Mouse (Mus musculus): ENCODE measurements around the gene Nkx2-2.

The Nkx2-2 gene

DNA sequence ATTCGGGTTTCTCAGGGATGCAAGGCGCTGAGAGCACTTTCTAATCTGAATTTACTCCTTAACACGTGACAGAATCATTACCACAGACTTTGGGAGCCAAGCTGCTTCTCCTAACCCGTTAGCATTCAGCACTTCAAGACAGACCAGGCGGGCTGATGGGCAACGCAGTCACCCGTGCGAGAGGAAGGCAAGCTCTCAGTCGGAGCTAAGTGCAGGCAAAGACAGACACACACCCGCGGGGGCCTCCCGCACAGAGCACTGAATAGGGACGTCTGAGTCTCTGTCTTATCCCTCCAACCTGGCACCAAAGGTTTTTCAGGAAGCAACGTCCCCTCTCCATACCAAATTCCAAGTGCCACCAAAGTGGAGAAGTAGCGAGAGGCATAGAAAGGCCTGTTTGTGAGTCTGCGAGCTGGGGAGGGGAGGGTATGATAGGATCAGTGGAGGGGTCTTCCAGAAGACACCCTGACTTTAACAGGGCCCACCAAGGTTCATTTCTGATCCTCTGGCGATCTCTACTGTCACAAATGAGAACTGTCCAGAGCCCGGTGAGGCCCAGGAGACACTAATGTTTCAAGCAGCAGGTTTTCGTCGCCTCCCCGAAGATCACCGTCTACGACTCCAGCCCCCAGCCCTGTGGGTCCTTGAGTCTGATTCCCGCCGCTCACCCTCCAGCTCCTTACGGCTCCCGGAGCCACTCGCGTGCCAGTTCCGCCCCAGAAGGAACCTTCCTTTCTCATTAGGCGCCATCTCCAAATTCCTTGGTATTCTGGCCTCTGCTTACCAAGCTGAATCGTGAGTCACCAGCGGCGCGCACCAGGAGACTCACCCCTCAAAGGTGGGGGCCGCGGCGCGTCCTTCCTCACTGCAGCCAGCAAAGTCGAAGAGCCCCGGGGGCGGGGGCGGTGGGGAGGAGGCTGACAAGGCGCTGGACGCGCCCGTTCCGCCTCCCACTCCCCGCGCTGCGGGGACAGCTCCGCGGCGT, at the start of gene Nkx2-2:
TSS of gene Nkx2-2 (minus strand) at position 973 of the 985 bp plus-strand sequence.
- no peak for DNase-seq (ENCODE audit: low read depth)

DNA sequence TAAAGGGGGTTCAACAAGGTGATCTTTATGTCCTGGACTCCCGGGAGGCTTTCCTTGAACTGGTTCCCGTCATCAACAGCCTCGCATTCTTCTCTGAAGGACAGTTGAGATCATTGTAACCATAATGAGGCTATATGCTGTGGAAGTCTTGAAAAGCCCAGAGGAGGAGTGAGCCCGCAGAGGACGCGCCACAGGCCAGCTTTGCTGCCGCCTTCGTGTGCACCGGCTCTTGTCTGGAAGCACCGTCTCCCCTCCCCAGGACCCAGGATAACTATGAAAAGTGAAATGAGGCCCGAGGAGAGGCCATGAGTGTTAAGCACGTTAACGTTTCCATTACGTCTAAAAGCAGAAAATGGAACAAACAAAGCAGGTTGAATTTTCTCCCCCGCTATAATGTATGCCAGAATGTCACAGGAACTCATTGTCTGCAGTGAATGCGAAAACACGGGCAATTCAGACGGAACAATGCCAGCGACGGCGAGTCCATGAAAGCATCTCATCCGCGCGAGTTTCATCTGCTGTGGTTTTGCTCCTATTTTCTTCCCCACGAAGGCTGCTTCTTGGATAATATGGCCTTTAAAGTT, 41.8 kb upstream of the Nkx2-2 start:
- no peak for DNase-seq (ENCODE audit: low read depth)

DNA sequence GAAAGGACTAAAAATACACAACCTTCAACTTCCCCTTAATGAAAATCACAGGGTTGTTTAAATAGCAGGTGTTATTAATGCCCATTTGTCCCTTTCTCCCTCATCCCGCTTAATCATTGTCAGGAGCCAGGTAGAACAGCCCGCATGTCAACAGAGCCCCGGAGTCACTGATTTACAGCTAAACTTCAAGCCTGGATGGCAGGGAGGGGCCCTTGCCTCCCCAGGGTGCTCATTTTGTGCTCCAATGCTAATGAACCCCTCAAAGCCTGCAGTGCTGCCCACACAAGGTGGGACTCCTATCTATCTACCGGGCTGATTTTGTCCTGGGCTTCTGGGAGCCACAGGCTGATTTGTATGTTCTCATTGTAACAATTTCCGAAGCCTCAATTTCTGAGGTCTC, 37.1 kb upstream of the Nkx2-2 start:
- DNase-seq (ENCODE audit: low read depth), result no peak

DNA sequence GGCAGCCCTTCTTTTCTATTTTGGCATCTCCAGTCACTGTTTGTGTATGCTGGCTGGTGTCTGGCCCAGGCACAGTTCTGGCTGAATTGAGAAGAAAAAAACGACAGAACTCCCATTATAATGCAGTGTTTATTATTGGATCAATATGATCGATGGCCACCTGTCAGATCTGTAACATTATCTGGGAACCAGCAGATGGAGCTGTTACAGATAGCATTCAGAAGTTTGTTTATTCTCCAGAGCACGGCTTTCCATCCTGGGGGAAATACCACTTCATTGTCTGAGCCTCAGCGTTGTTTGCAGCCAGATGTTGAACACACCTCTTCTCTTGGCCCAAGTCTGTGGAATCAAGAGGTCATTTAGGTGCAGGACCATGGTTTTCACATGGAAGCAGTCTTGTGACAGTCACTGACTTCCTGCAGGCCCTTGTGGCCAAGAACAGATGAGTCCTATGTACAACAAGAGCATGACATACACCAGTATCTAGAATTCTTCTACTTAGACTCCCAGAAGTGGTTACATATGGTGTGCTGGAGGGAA, 11.1 kb upstream of the Nkx2-2 start:
- no peak for DNase-seq (ENCODE audit: low read depth)

DNA sequence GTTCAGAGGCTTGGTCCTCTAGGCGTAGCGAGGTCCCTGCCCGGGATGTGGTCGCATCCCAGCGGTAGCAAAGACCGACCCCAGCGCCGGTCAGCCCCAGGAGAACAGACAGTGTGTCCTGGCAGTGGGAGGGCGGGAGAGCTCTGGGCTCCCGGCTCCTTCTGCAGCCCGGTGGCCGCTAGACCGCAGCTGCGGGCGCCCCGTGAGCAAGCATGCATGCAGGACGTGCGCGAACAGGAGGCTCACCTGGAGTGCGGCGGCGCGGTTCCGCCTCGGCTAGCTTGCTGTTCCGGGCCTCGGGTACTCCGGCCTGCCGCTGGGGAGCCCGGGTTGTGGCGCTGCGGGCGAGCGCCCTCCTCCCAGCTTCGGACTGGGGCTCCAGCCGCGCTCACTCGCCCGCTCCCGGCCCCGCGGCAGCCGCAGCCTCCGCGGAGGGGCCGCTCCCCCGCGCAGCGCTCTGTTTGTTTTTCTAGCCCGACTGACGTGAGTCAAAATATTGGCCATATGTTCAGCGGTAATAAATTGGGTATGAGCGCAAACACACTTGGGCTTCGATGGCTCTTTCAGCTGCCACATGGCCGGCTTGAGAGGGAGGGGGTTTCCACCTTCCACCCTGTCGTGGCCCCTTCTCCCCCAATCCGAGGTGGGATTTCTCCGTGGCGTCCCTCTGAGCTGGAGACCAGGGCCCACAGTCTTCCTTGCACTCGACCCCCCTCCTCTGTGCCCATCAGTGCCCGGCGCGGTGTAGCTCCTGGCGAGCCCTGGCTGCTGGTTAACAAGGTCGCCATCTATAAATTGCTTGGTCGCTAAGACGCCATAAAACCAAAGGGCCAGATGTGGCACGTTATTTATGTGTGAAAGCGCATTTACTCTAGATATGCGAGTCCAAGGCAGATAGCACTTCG, 920 bp upstream of the Nkx2-2 start:
- DNase-seq (ENCODE audit: low read depth), result no peak

DNA sequence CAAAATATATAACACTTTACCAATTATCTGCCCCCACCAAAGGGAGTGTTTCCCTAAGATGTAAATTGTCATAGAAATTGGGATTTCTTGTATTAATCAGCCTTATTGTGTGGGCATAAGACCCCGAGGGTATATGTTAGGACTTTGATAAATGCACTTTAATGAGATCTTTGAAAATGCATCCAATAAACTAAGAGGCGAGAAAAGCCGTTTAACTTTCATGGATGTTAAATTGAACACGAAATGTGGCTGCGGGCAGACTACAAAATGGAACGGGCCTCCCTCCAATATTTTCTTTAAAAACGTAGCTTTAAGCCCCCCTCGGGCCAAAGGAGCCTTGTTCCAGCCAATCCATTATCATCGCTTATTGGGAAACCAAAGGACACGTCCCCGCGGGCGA, 1.3 kb downstream of the Nkx2-2 start:
- no peak for DNase-seq (ENCODE audit: low read depth)

DNA sequence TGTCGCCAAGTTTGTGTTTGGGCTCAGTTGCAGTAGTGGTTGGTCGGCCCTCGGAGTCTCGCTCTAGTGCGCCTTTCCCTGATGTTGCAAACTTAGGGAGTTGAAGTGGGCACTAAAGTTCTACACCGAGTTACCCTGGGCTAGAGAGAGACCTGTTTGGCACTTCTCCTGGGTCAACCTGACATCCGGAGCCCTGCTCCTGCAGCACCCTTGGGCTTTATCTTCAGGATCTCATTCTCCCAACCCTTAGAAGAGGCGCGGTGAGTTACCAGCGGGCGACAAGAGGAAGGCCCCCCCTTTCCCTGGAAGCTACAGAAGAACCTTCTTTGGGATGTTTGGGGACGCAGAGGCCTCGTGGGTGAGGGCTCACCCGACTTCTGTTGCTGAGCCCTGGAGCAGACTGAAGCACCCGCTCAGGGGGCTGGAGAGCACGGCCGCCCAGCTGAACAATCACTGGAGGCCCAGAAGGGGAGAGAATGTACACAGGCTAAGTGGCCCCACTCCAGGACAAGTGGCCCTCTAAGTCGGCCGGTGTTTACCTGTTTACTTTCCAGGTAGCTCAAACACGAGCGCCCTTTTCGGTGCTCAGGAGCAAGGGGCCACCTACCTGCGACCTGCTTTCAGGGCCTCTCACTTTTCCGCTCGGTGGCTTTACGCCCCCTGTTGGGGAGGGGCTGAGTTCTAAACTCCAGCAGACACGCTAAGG, 3.6 kb downstream of the Nkx2-2 start:
- no peak for DNase-seq (ENCODE audit: low read depth)

DNA sequence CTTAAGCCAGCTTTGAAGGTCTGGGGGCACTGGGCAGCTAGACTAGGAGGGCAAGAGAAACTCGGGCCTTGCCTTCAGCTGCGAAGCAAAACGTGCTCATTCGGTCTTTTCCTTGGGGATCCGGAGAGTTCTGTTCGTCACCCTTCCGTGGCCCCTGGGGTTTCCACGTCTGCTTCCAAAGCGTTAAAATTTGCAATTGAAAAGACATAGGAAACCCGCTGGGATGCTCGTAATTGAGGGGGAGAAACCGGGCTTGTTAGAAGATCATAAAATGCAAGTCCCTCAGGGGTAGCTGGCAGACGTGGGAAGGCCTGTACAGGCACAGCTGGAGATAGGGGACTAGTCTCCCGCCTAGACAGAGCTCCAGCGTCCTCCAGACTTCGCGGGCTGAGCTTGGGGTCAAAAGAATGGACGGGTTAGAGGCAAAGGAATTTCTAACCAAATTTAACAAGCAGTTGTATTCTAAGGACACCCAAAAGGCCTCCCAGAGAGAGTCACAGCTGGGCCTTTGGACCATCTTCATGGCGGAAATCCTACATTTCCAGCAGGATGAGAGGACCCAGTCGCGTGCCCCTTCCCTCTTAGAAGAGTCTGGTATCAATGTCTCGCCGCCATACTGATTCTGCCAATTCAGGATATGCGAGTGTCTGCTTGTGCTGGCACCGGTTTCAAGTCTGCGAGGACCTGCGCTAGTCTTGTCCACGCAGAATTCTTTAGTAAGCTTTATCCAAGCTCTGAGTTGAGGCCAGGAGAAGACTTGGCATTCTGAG, 4.3 kb downstream of the Nkx2-2 start:
- DNase-seq (ENCODE audit: low read depth), result no peak

DNA sequence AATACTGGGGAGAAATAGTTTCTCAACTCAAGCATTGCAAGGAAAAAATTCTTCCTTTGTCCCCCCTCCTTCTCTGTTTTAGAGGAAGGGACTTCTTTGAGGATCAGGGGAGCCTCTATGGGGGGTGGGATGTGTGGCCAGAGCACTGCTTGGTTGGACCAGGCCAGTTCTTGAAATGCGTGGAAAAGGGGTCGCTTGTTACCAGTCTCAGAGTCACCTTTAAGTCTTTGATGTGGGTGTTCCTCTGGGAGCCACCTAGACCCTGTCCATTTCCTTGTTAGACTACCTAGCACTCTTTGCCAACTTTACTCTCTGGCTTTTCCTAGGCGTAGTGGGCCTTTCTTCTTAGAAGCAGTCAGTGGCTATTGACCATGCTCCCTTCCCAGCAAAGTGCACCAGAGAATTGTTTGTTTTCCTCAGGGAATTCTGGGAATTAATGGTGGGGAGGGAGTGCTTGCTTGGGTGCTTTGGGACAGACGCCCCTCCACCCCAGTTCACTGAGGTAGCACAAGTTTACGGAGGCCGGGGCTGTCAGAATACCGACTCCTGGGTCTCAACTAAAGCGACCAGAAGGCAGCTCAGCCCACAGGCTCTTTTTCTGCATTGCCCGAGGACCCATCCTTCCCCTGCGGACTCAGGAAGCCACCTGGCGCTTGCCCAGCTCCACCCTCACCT, 5.0 kb downstream of the Nkx2-2 start:
- no peak for DNase-seq (ENCODE audit: low read depth)

DNA sequence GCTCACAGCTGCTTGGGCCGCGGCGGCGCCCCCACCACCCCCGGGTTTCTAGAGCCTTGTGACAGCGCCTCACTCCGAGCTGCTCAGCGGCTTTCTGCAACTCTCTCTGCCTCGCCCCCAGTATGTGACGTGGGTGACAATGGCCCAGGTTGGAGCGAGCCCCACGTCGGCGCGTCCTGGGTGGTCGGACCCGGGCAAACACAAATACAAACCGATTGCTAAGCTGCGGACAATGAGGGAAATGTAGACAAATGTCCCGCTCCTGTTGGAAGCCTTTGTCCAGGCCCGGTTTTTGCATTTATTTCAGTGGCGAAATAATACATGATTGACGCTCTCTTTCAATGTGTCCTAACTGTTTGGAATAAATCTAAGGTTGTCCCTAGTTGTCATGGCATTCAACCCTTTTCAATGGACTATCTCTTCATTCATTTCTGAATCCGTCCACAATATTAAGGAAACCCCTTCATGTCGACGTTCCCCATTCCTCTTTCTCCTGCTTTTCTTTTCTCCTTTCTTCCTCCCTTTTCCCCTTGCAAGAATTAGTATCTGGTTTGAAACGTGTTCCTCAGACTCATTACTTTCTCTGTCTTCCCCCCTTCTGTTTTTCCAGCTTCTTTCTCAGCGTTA, 5.9 kb downstream of the Nkx2-2 start:
- no peak for DNase-seq (ENCODE audit: low read depth)

DNA sequence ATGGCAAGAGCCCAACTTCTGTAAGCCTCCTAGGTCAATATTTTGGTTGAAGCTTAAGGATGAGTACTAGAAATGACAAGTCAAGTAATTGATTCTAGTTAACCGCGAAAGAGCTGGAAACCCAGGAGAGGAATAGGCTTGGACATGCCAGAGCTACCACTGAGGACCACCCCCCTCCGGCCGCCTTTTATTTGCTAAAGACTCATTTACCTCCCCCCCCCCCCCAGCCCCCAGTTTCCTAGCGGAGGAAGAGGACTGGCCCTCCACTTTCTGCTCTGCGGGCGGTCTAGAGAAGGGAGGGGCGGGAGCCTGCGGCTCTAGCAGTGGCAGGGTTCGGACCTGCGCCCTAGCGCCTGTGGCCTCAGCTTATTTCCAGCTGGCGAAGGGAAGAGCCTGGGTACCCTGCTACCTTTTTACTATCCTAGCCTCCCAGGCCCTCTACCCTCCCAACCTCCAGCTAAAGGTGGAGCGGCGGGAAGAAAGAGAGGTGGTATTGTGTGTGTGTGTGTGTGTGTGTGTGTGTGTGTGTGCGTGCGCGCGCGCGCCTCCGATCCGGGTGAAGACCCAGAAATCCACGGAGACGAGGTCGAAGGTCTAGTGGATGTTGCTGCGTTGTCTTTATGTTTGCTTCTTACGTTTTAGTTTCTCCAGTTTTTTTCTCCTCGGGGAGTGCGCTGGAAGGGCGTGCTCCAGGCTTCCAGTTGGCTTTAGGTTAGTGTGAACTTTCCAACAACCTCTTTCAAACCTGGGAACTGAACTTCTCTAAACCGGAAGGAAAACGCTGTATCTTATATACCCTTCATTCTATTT, 6.8 kb downstream of the Nkx2-2 start:
- no peak for DNase-seq (ENCODE audit: low read depth)

DNA sequence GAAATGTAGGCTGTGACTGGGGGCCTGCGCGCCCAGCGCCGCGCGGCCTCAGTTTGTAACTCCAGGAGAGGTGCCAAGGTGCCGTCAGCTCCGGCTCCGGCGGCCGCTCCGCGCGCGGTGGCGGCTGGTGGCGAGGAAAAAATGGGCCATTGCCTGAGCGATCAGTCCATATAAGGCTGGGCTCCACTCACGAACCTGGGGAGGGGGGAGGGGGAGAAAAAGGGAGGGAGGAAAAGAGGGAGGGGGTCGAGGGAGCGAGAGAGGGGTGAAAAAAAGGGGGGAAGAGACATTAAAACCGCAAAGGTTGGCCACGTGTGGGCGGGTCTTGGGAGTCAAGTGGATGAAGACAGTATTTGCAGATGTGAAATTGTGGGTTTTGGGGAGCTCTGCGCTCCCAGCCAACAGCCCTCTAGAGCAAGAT, 7.8 kb downstream of the Nkx2-2 start:
- DNase-seq (ENCODE audit: low read depth), result no peak

DNA sequence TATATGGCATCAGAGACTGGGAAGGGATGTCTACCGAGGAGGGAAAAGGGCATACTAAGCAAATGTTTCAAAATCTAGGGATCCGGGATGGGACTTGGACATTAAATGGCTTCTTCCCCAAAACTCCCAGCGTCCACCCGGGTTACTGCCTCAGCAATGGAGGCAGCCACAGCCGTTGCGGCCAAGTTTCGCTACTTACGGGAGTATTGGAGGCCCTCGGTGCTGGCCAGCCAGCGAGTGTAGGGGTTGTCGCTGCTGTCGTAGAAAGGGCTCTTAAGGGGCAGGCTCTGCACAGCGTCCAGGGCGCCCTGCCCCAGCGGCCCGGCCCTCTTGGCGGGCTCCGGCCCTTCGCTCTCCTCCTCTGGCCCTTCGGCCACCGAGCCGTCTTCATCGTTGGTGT, 8.5 kb downstream of the Nkx2-2 start:
- no peak for DNase-seq (ENCODE audit: low read depth)

DNA sequence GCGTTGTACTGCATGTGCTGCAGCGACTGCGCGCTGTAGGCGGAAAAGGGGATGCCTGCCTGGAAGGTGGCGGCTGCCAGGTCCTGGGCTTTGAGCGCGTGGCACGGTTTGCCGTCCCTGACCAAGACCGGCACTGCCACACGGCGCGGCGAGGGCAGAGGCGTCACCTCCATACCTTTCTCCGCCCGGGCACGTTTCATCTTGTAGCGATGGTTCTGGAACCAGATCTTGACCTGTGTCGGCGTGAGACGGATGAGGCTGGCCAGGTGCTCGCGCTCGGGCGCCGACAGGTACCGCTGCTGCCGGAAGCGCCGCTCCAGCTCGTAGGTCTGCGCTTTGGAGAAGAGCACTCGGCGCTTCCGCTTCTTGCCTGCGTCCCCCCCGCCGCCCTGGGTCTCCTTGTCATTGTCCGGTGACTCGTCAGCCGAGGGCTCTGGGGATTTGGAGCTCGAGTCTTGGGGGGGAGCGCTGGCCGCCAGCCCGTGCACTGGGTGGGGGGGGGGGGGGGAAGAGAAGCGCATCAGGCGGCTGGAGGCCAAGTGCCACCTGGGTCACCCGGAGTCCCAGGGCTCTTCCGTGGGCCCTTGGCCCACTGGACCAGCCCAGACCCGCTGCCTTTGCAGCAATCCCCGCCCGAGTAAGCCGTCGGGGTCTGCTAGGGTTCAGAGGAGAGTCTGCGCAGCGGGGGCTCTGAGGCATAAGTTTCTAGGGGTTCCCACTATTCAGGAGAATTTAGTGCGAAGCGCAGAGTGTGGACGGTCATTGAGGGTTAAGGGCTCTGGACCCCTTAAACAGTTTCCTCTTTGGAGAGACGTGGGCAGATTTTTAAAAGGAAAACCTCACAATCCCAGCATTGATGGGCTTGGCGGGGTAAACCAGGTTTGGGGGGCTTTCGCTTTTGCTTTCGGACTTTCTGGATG, 9.7 kb downstream of the Nkx2-2 start:
- no peak for DNase-seq (ENCODE audit: low read depth)

DNA sequence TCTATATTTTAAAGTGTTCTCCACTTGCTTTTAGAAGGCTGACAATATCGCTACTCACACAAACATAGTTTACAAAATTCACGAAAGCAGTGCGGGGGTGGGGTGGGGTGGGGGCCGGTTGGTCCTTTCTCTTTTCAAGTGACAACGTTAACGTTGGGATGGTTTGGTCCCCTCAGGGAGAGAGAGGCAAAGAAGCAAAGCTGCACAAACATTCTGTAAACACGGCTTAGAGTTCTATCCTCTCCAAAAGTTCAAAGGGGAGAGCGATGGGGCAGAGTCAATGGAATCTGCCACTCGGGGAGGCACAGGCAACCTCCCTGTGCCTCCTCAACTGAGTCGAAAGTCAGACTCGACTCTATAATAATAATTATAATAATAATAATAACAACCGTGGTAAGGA, 10.5 kb downstream of the Nkx2-2 start:
- DNase-seq (ENCODE audit: low read depth), result no peak

DNA sequence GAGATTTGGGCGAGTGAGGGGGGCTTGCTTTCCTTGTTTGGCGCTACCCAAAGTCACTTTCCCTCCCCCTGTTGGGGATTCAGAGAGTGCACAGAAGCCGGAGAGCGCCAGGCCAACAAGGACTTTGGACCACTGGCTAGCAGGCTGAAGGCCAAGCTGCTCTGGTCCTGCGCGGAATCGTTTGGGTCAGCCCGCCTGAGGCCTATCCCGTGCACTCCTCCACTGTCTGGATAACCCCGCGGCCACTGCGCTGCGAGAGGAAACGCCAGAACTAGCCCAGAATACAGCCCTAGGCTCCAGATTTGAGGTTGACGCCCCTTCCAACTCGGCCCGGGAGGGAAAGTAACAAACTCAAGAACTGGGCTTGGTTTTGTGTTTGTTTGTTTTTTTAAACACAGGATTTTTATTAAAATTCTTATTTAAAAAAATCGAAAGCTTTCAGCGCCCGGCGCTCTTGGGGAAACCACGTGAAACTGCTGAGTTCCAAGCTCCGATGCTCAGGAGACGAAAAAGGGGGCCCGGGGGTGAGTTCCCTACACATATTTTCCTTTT, 11.3 kb downstream of the Nkx2-2 start:
- DNase-seq (ENCODE audit: low read depth), result no peak

DNA sequence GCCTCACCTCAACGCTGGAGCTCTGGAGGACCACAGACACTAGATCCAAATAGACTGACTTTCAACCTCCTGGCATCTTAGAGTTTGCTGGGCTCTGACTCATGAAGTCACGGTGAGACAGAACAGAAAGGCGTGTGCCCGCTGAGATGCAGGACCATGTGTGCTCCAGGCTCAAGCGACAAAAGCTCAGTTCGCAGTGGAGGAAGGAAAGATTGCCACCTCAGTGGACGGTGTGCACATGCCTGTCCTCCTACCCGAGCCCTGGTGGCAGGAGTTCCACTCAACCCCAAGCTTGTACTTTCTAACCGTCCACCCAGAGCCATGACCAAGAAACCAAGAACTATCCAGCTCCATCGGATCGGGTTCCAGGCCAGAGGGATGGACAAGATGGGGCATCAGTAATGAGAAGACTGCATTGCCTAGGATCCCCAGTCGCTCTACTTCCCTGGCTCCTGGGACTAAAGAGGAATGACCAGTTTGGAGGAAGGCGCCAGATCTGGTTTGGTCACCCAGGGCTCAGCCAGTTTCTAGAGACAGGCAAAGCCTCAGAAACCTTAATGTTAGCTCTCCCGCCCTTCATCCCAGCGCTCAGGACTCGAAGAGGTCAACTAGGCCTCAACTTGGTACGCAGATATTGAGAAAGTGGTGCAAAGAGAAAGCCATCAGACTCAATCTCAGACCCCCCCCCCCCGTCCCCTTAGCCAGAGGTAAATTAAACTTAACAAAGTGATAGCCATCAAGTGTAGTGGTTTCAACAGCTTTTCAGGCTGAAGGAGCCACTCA, 11.9 kb downstream of the Nkx2-2 start:
- DNase-seq (ENCODE audit: low read depth), result no peak
